Mouse (Mus musculus): ENCODE measurements around the gene Eps15l1. TPM values are rescaled to one million over a fixed set of nuclear protein-coding genes. Genes with fewer than 3 reads are reported as not detected.
A peak's percentile ranks its signal among the peaks of the same experiment; 100 is the strongest.

Eps15l1 gene
- polyA plus RNA-seq, 1 experiment from 2014 or later = 68.2 TPM

GRCm38 (mm10) chr8:72455317-72455716, 34.1 kb upstream of the Eps15l1 start:
- 84% methylated on average over 4 of the region's 4 CpGs for WGBS
- no peak overlapping the region for H3K4me3 ChIP-seq (ENCODE audit: low read depth, low read length)
- H3K4me2 ChIP-seq (replicated peaks; ENCODE audit: low read depth, low read length) = no peak overlapping the region
- H3K27me3 ChIP-seq (ENCODE audit: control insufficient read depth, insufficient read depth, low read length) = no peaks in the 10 kb centered on the region
- peaks cover 53% of the 10 kb centered on the region for H3K36me3 ChIP-seq (ENCODE audit: control insufficient read depth, insufficient read depth, low read length)
- H3K9me3 ChIP-seq (ENCODE audit: control insufficient read depth, low read depth, low read length) = peaks cover 3% of the 10 kb centered on the region; the same call in 1 of the 2 replicates
- ATAC-seq (ENCODE audit: insufficient number of reproducible peaks, insufficient read depth, low FRiP score, low read depth) = no peak
- no peak overlapping the region for H3K9ac ChIP-seq (replicated peaks; ENCODE audit: low read depth, low read length)
- H3K4me1 ChIP-seq (ENCODE audit: control insufficient read depth, insufficient read depth, low read length) = no peaks in the 10 kb centered on the region
- no peak overlapping the region for H3K27ac ChIP-seq (ENCODE audit: low read length)

GRCm38 (mm10) chr8:72453904-72454303, 32.6 kb upstream of the Eps15l1 start:
- peaks cover 3% of the 10 kb centered on the region; the same call in 1 of the 2 replicates for H3K9me3 ChIP-seq (ENCODE audit: control insufficient read depth, low read depth, low read length)
- no peaks in the 10 kb centered on the region for H3K4me1 ChIP-seq (ENCODE audit: control insufficient read depth, insufficient read depth, low read length)
- H3K36me3 ChIP-seq (ENCODE audit: control insufficient read depth, insufficient read depth, low read length) = peaks cover 54% of the 10 kb centered on the region
- no peak overlapping the region for H3K9ac ChIP-seq (replicated peaks; ENCODE audit: low read depth, low read length)
- H3K4me3 ChIP-seq (ENCODE audit: low read depth, low read length) = no peak overlapping the region
- no peaks in the 10 kb centered on the region for H3K27me3 ChIP-seq (ENCODE audit: control insufficient read depth, insufficient read depth, low read length)
- 95% methylated on average over 2 of the region's 2 CpGs for WGBS
- H3K4me2 ChIP-seq (replicated peaks; ENCODE audit: low read depth, low read length) = no peak overlapping the region
- no peak overlapping the region for H3K27ac ChIP-seq (ENCODE audit: low read length)
- no peak for ATAC-seq (ENCODE audit: insufficient number of reproducible peaks, insufficient read depth, low FRiP score, low read depth)

GRCm38 (mm10) chr8:72451516-72451915, 30.3 kb upstream of the Eps15l1 start:
- Histone ChIP-seq H3K4me2 (replicated peaks; ENCODE audit: low read depth, low read length) (no peak overlapping the region), H3K9ac (replicated peaks; ENCODE audit: low read depth, low read length) (no peak overlapping the region), H3K9me3 (ENCODE audit: control insufficient read depth, low read depth, low read length) (peaks cover 3% of the 10 kb centered on the region; the same call in 1 of the 2 replicates), H3K4me3 (ENCODE audit: low read depth, low read length) (no peak overlapping the region), H3K4me1 (ENCODE audit: control insufficient read depth, insufficient read depth, low read length) (no peaks in the 10 kb centered on the region), H3K27me3 (ENCODE audit: control insufficient read depth, insufficient read depth, low read length) (no peaks in the 10 kb centered on the region), H3K36me3 (ENCODE audit: control insufficient read depth, insufficient read depth, low read length) (peaks cover 49% of the 10 kb centered on the region), H3K27ac (ENCODE audit: low read length) (no peak overlapping the region)
- WGBS = 62% methylated on average over 8 of the region's 8 CpGs
- ATAC-seq (ENCODE audit: insufficient number of reproducible peaks, insufficient read depth, low FRiP score, low read depth) = no peak

- no peaks in the 10 kb centered on the region for H3K27me3 ChIP-seq (ENCODE audit: control insufficient read depth, insufficient read depth, low read length)
- peaks cover 6% of the 10 kb centered on the region; the same call in 1 of the 2 replicates for H3K4me1 ChIP-seq (ENCODE audit: control insufficient read depth, insufficient read depth, low read length)
- H3K4me2 ChIP-seq (replicated peaks; ENCODE audit: low read depth, low read length) = no peak overlapping the region
- H3K4me3 ChIP-seq (ENCODE audit: low read depth, low read length) = no peak overlapping the region
- peaks cover 12% of the 10 kb centered on the region for H3K36me3 ChIP-seq (ENCODE audit: control insufficient read depth, insufficient read depth, low read length)
- 95% methylated on average over 6 of the region's 6 CpGs for WGBS
- H3K9me3 ChIP-seq (ENCODE audit: control insufficient read depth, low read depth, low read length) = no peaks in the 10 kb centered on the region
- ATAC-seq (ENCODE audit: insufficient number of reproducible peaks, insufficient read depth, low FRiP score, low read depth) = no peak
- no peak overlapping the region for H3K27ac ChIP-seq (ENCODE audit: low read length)
- H3K9ac ChIP-seq (replicated peaks; ENCODE audit: low read depth, low read length) = no peak overlapping the region
Observed at GRCm38 (mm10) chr8:72445071-72445470, 23.8 kb upstream of the Eps15l1 start.

- H3K27ac ChIP-seq (ENCODE audit: low read length) = no peak overlapping the region; the same call in 1 of the 2 replicates
- 39% methylated on average over 6 of the region's 6 CpGs for WGBS
- 0 out of 2 replicates have a peak, but pooled peaks cover 3% of the 10 kb centered on the region for H3K36me3 ChIP-seq (ENCODE audit: control insufficient read depth, insufficient read depth, low read length)
- H3K4me1 ChIP-seq (ENCODE audit: control insufficient read depth, insufficient read depth, low read length) = peaks cover 6% of the 10 kb centered on the region; the same call in 1 of the 2 replicates
- H3K27me3 ChIP-seq (ENCODE audit: control insufficient read depth, insufficient read depth, low read length) = no peaks in the 10 kb centered on the region
- peak; percentile 67; the same call in 1 of the 2 replicates for ATAC-seq (ENCODE audit: insufficient number of reproducible peaks, insufficient read depth, low FRiP score, low read depth)
- H3K4me2 ChIP-seq (replicated peaks; ENCODE audit: low read depth, low read length) = peak overlapping the region; percentile 63
- no peaks in the 10 kb centered on the region for H3K9me3 ChIP-seq (ENCODE audit: control insufficient read depth, low read depth, low read length)
- H3K4me3 ChIP-seq (ENCODE audit: low read depth, low read length) = peak overlapping the region; percentile 42
- H3K9ac ChIP-seq (replicated peaks; ENCODE audit: low read depth, low read length) = peak overlapping the region; percentile 57; the same call in 1 of the 2 replicates
Observed at GRCm38 (mm10) chr8:72443994-72444350, 22.7 kb upstream of the Eps15l1 start.

- ATAC-seq (ENCODE audit: insufficient number of reproducible peaks, insufficient read depth, low FRiP score, low read depth) = peak; percentile 99
- Histone ChIP-seq H3K4me1 (ENCODE audit: control insufficient read depth, insufficient read depth, low read length) (peaks cover 6% of the 10 kb centered on the region; the same call in 1 of the 2 replicates), H3K27ac (ENCODE audit: low read length) (no peak within 1 kb of the TSS; the same call in 1 of the 2 replicates), H3K36me3 (ENCODE audit: control insufficient read depth, insufficient read depth, low read length) (0 out of 2 replicates have a peak, but pooled peaks cover 3% of the 10 kb centered on the region), H3K4me2 (replicated peaks; ENCODE audit: low read depth, low read length) (peak within 1 kb of the TSS; percentile 63), H3K9me3 (ENCODE audit: control insufficient read depth, low read depth, low read length) (no peaks in the 10 kb centered on the region), H3K4me3 (ENCODE audit: low read depth, low read length) (peak within 1 kb of the TSS; percentile 42), H3K27me3 (ENCODE audit: control insufficient read depth, insufficient read depth, low read length) (no peaks in the 10 kb centered on the region), H3K9ac (replicated peaks; ENCODE audit: low read depth, low read length) (peak within 1 kb of the TSS; percentile 57; the same call in 1 of the 2 replicates)
- 5% methylated on average over 34 of the region's 34 CpGs for WGBS
Observed at GRCm38 (mm10) chr8:72443338-72443993, 22.2 kb upstream of the Eps15l1 start, which contains the start of the genes Calr3 and 1700030K09Rik. TSS of gene Calr3 (minus strand) at chr8:72443870. TSS of gene 1700030K09Rik (plus strand) at chr8:72443880.

- Histone ChIP-seq H3K9me3 (ENCODE audit: control insufficient read depth, low read depth, low read length) (no peaks in the 10 kb centered on the region), H3K36me3 (ENCODE audit: control insufficient read depth, insufficient read depth, low read length) (no peaks in the 10 kb centered on the region), H3K27me3 (ENCODE audit: control insufficient read depth, insufficient read depth, low read length) (no peaks in the 10 kb centered on the region), H3K4me2 (replicated peaks; ENCODE audit: low read depth, low read length) (no peak overlapping the region), H3K4me3 (ENCODE audit: low read depth, low read length) (no peak overlapping the region), H3K9ac (replicated peaks; ENCODE audit: low read depth, low read length) (no peak overlapping the region), H3K4me1 (ENCODE audit: control insufficient read depth, insufficient read depth, low read length) (no peaks in the 10 kb centered on the region), H3K27ac (ENCODE audit: low read length) (no peak overlapping the region)
- WGBS = 74% methylated on average over 8 of the region's 8 CpGs
- peak; percentile 72 for ATAC-seq (ENCODE audit: insufficient number of reproducible peaks, insufficient read depth, low FRiP score, low read depth)
Observed at GRCm38 (mm10) chr8:72438248-72439015, 17.2 kb upstream of the Eps15l1 start.

- Histone ChIP-seq H3K36me3 (ENCODE audit: control insufficient read depth, insufficient read depth, low read length) (no peaks in the 10 kb centered on the region), H3K9me3 (ENCODE audit: control insufficient read depth, low read depth, low read length) (no peaks in the 10 kb centered on the region), H3K4me2 (replicated peaks; ENCODE audit: low read depth, low read length) (no peak overlapping the region), H3K4me3 (ENCODE audit: low read depth, low read length) (no peak overlapping the region), H3K4me1 (ENCODE audit: control insufficient read depth, insufficient read depth, low read length) (no peaks in the 10 kb centered on the region), H3K9ac (replicated peaks; ENCODE audit: low read depth, low read length) (no peak overlapping the region), H3K27ac (ENCODE audit: low read length) (no peak overlapping the region), H3K27me3 (ENCODE audit: control insufficient read depth, insufficient read depth, low read length) (no peaks in the 10 kb centered on the region)
- no peak for ATAC-seq (ENCODE audit: insufficient number of reproducible peaks, insufficient read depth, low FRiP score, low read depth)
- 32% methylated on average over 2 of the region's 2 CpGs for WGBS
Observed at GRCm38 (mm10) chr8:72434952-72435351, 13.7 kb upstream of the Eps15l1 start.

Data from stomach, embryonic 14.5 days (tissue).